Mouse (Mus musculus) thymus, postnatal 10 days (tissue): ENCODE measurements around the gene Hsf5.

Experiments
- DNase-seq, 2 experiments: peaks; one replicate each; pipeline ENCODE4 v3.0.0; 2021; ENCODE audit warnings: low spot score in 2 of 2

Gene Hsf5

DNA sequence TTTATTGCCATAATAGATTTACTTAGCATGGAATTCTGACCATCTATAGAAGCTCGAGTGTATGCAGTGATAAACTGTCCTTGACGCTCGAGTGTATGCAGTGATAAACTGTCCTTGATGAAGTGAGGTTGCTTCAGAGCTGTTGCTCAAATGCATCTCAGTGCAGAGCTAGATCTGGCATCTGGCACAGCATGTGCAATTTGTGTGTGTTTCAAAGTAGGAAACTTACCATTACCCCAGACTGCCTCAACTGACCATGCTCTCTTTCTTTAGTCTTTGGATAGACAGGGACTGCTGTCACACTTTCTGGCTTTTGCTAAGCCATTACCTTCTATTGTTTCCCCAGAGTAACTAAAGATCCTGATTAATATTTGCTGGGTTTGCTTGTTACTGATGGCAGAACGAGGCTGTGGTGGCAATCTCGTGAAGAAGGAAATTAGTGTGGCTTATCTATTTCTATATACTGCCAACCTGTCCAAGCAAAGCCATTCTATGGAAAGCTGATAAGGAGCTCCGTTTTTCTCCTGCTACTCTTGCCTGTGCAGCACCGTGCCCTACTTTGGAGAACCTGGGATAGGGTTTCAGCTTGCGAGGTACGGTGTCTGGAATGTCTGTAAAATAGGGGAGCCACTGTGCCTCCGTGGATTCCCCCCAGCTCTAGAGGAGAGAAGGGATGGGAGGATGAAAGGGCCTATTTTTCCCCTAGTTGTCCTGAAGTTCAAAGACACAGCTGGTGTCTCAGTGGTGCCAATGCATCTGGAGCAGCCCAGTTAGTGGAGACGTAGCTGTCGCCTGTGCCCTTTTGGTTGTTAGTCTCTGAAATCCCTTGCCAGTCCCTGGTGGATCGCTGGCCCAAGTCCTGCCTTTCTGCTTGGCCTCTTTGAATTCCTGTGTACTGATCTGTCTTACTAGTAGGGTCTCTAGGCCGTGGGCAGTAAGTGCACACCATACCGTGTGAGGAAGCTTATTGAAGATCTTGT is 70.6 kb downstream of the Hsf5 start:
- no peak for DNase-seq

DNA sequence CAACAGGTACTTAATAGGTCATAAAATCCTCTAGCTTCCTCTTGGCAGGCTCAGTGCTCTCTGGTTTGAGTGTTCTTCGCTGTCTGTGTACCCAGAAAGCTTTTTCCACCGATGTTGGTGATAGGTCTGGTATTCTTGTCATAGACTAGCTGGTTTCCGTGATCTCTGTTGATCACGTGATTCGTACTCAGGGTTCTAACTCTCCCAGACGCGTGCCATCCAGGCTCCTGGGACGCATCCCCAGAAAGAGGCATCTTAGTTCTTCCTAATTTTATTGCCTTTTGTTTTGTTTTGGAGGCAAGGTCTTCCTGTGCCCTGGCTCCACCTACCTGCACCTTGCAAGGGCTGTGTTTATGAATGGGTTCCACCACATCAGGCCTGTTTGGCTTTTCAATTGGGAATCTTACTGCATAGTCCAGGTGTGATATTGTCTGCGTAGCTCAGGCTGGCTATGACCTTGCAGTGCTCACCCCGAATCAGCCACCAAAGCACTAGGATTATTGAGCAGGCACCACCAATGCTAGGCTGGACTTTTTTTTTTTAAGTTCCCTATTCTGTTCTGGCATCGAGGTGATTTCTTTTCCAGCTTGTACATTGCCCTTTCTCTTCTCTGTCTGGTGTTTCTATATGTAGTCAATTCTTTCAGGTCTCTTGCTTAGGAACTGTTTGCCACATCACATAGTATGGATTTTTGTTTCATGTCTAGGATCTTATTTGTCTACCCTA is 71.7 kb downstream of the Hsf5 start:
- DNase-seq: no peak

DNA sequence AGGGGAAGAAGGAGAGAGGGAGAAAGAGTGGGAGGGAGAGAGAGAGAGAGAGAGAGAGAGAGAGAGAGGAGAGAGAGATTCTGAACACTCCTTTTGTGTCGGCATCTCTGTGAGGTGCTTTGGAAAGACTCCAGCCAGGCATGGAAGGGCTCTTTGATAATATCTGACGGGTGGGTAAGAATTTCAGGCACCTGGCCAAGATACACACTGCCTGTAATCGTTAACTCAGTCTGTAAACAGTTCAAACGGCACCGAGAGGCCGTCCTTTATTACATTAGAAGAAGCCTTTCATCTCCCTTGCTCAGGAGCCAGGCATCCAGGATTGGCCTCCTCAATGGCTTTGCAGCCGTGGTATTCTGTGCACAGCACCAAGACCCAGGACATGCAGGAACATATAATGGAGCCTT is 72.4 kb downstream of the Hsf5 start:
- no peak for DNase-seq

DNA sequence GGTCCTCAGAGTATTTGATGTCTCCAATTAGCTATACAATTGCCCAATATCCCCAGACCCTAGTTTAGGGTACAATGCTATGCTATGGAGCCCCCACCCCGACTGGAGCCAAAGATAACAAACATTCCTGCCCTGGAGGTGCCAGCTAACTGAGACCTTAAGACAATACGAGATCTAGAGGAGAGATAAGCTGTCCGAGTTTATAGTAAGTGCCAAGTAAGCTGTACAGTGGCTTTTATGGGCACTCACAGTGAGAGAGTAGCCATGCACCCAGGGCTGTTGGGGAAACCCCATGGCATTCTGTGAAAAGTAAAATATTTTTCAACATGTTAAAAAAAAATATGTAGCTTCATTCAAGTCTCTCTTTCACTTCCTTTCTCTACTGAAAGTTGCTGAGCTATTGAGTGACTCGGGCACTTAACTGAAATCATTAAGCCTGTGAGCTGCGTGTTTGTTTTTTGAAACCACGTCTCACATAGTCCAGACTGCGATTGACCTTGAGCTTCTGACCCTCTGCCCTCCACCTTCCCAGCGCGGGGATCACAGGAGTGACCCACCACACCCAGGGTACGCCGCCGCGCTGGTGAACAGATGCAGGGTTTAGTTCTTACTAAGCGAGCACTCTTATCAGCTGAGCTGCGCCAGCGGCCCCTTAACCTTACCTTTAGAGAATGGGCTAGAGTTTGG is 73.2 kb downstream of the Hsf5 start:
- no peak for DNase-seq

DNA sequence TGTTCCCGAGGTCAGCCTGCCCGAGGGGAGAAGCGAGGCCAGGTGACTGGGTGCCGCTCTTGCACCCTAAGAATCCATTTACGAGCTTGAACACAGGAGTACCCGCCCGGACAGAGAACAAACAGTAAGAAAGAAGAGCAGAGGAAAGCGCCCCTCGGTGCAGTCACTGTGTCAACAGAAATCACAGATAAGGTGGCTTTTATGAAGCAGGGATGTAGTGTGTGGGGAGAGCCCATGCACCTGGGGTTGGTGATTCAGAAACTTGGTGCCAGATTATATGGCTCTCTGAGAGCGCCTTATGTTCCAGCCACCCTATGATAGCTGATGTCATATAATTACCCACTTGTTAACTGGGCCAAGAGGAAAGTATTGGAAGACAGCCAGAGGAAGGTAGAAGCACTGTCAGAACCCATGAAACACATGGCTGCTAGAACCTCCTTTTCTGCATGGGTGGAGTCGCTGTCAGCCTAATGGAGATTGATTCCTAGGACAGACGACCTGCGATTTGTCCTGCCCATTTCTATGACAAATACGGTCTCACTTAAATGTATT is 80.2 kb downstream of the Hsf5 start:
- no peak for DNase-seq

DNA sequence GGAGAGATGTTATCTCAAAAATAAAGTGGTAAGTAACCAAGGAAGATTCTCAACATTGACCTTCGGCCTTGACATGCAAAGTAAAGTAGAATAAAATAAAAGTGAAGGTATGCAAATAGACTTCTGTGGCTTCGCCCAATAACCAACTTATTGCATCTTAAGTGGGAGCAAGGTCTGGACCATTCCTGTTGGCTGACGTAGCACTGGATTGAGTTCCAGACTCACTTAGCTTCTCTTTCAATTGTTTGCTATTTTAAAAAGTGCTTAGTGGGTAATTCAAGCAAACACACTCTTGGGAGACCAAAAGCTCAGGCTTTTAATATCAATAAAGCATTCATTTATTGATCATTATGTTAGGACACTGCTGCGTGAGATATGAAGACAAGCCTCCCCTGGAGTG is 81.2 kb downstream of the Hsf5 start:
- DNase-seq: no peak

DNA sequence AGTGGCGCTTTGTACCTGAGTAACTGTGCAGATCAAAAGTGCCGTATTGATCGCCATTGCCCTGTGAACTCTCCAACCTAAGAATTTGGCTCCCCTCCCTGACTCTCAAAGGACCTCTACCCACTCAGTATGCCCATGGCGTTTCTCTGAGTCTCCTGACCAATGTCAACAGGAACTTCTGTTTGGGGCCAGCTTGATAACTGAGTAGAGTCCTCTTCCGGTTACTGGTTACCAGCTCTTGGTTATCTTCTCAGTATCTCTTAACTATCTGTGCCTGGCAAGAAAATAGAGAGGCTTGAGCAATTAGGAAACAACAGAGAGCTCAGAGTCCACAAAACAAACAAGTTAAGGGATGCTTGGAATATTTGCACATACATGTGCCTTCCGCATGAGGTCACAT is 84.1 kb downstream of the Hsf5 start:
- DNase-seq: no peak

DNA sequence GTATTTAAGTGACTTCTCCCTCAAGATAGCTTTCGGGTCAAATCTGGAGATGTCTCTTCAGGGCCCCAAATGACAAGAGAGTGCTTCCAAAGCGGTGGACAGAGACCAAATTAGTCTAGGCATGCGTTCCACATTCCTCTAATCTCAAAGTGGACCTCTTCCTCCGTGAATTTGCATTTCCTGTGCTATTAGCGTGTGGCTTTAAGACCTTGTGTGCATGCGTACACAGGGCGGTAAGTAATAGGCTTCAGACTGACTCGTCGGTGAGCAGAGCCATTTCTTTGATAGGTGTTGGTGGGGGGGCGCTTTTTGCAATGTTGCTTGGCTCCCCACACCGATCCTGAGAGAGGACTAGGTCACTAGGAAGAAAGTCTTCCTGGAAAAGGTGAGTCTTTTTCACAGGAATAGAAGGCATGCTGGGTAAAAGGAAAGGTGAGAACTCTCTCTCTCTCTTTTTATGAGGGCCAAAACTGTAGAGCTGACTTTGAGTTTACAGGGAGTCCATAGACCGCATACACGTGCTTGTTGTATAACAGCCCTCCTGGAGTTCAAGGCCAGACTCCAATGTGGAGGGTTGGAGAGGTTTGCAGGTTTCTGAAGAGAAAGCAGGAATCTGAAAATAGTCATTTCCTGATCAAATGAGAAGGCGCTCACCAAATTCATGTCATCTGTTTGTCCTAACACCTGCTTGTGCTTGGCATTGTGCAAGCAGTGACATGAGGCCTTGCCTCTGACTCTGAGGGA is 85.1 kb downstream of the Hsf5 start:
- DNase-seq: no peak

DNA sequence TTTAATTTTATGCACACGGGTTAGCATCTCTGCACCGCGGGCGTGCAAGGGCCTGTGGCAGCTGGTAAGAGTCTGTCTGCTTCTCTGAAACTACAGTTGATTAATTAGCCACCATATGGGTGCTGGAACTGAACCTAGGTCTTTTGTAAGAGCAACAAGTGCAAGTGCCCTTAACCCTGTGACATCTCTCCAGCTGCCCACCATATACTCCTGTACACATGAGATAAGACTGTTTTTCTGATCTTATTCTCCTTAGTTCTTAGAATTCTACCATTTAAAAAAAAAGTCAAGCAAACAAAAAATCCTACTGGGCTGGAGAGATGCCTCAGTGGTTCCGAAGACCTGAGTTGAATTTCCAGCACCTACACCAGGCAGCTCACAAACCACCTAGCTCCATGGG is 86.7 kb downstream of the Hsf5 start:
- no peak for DNase-seq

DNA sequence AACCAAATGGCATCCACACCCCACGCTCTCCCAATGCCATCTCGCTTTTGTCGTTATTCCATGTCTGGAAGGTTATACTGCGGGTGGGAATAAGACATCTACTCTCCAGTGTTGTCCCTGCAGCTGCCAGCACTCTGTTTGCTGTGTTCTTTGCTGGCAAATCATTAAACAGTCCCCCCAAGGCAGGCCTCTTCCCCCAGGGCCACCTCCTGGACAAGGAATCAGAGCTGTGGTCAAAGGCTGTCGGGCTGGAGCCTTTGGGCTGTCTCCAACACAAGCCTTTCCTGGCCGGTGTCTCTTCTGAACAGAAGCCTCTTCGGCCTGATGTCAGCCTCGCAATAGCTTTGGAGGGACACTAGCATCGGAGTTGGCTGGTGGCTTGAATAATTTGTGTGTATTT is 87.3 kb downstream of the Hsf5 start:
- DNase-seq: no peak

DNA sequence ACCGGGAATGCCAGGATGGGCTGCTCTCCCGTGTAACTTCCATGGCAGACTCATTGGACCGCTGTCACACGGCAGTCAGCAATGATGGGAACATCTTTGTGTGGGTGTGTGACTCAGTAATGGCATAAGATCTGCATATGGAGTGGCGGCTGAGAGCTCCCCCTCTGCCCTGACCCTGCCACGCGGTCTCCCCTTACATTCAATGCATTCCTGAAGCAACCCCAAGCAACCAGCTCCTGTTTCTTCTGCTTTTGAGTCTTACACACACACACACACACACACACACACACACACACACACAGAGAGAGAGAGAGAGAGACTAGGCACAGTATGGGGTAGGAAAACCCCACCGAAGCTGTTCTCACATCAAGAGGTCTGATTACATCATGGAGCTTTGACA is 90.6 kb downstream of the Hsf5 start:
- DNase-seq: no peak

DNA sequence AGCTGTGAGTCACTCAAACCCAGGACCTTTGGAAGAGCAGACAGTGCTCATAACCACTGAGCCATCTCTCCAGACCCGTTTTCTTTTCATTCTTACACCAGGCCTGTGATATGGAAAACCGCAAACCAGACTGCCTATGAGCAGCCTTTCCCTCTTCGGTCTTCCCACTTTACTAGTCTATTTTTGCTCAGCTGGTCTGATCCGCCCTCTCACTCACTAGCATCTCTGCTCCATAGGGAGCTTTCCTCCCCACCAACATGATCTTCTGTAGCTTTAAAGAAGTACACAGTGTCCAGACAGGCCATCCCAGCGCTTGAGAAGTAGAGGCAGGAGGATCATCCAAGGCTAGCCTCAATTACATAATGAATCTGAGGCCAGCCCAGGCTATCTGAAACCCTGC is 92.0 kb downstream of the Hsf5 start:
- DNase-seq: no peak
